Mouse (Mus musculus): ENCODE measurements around the gene Hexa. TPM values are rescaled to one million over a fixed set of nuclear protein-coding genes. Genes with fewer than 3 reads are reported as not detected.

Hexa gene
- polyA plus RNA-seq, 1 experiment from 2014 or later = 68.0 TPM

GRCm38 (mm10) chr9:59610950-59611349 lies 71.6 kb downstream of the Hexa start:
- no peak overlapping the region for H3K4me2 ChIP-seq (ENCODE audit: low read length)
- H3K27me3 ChIP-seq (replicated peaks; ENCODE audit: control insufficient read depth, insufficient read depth, low read length) = no peaks in the 10 kb centered on the region
- H3K36me3 ChIP-seq (ENCODE audit: control insufficient read depth, insufficient read depth, low read length) = no peaks in the 10 kb centered on the region; the same call in 1 of the 2 replicates
- no peaks in the 10 kb centered on the region for H3K4me1 ChIP-seq (ENCODE audit: control insufficient read depth, insufficient read depth, low read depth, low read length)
- H3K9me3 ChIP-seq (ENCODE audit: control insufficient read depth, low read length) = no peaks in the 10 kb centered on the region
- H3K27ac ChIP-seq (ENCODE audit: low read depth, low read length) = no peak overlapping the region
- H3K4me3 ChIP-seq (ENCODE audit: low read length) = no peak overlapping the region
- WGBS = 93% methylated on average over 2 of the region's 2 CpGs
- no peak overlapping the region for H3K9ac ChIP-seq (ENCODE audit: low read depth, low read length)
- ATAC-seq = no peak

Other genes with a start within 250 kb of the Hexa start
- 22.6 and 25.7 TPM in 2 replicates for gene Adpgk, start 248.0 kb upstream of the Hexa start, polyA plus RNA-seq (2015; fragmentation: Nextera tagmentation; extraction: Ambion mirVana)
- gene Bbs4, start 186.0 kb upstream of the Hexa start, polyA plus RNA-seq (2015; fragmentation: Nextera tagmentation; extraction: Ambion mirVana) = 43.7 and 44.0 TPM in 2 replicates
- gene Arih1, start 52.9 kb upstream of the Hexa start, polyA plus RNA-seq (2015; fragmentation: Nextera tagmentation; extraction: Ambion mirVana) = 11.0 and 15.3 TPM in 2 replicates
- 1.1 and 1.3 TPM in 2 replicates for gene Tmem202, start 307 bp downstream of the Hexa start, polyA plus RNA-seq (2015; fragmentation: Nextera tagmentation; extraction: Ambion mirVana)
- 46.6 and 52.6 TPM in 2 replicates for gene Celf6, start 38.4 kb downstream of the Hexa start, polyA plus RNA-seq (2015; fragmentation: Nextera tagmentation; extraction: Ambion mirVana)
- 197 and 213 TPM in 2 replicates for gene Parp6, start 77.7 kb downstream of the Hexa start, polyA plus RNA-seq (2015; fragmentation: Nextera tagmentation; extraction: Ambion mirVana)
- gene Pkm, start 116.8 kb downstream of the Hexa start, polyA plus RNA-seq (2015; fragmentation: Nextera tagmentation; extraction: Ambion mirVana) = 1,087 and 1,130 TPM in 2 replicates
- gene Gramd2, start 140.6 kb downstream of the Hexa start, polyA plus RNA-seq (2015; fragmentation: Nextera tagmentation; extraction: Ambion mirVana) = 5.4 and 5.6 TPM in 2 replicates
- gene Senp8, start 211.2 kb downstream of the Hexa start, polyA plus RNA-seq (2015; fragmentation: Nextera tagmentation; extraction: Ambion mirVana) = 10.0 and 11.2 TPM in 2 replicates
- gene Myo9a, start 211.4 kb downstream of the Hexa start, polyA plus RNA-seq (2015; fragmentation: Nextera tagmentation; extraction: Ambion mirVana) = 23.2 and 24.9 TPM in 2 replicates